Mouse (Mus musculus): ENCODE measurements around the gene Tacstd2. TPM values are rescaled to one million over a fixed set of nuclear protein-coding genes. Genes with fewer than 3 reads are reported as not detected.

The Tacstd2 gene
- polyA plus RNA-seq (2014; fragmentation: Illumina TruSeq; extraction: RNeasy Lipid Tissue Mini Kit (QIAGEN cat#74804)): 0.34 TPM

GRCm38 (mm10) chr6:67535777-67536054 lies at the start of gene Tacstd2:
Tacstd2 (minus strand) TSS chr6:67535796.

GRCm38 (mm10) chr6:67491755-67492154 lies 43.8 kb downstream of the Tacstd2 start, which contains the start of gene Il23r:
Il23r (minus strand) TSS chr6:67491855.

Other genes with a start within 250 kb of the Tacstd2 start
- gene Il12rb2, start 159.6 kb downstream of the Tacstd2 start, polyA plus RNA-seq (2014; fragmentation: Illumina TruSeq; extraction: RNeasy Lipid Tissue Mini Kit (QIAGEN cat#74804)): 1.8 TPM
- 1.3 TPM for gene Il23r, start 43.9 kb downstream of the Tacstd2 start, polyA plus RNA-seq (2014; fragmentation: Illumina TruSeq; extraction: RNeasy Lipid Tissue Mini Kit (QIAGEN cat#74804))

Measured in ovary, adult 10 weeks (tissue).